In the genomic region with DNA sequence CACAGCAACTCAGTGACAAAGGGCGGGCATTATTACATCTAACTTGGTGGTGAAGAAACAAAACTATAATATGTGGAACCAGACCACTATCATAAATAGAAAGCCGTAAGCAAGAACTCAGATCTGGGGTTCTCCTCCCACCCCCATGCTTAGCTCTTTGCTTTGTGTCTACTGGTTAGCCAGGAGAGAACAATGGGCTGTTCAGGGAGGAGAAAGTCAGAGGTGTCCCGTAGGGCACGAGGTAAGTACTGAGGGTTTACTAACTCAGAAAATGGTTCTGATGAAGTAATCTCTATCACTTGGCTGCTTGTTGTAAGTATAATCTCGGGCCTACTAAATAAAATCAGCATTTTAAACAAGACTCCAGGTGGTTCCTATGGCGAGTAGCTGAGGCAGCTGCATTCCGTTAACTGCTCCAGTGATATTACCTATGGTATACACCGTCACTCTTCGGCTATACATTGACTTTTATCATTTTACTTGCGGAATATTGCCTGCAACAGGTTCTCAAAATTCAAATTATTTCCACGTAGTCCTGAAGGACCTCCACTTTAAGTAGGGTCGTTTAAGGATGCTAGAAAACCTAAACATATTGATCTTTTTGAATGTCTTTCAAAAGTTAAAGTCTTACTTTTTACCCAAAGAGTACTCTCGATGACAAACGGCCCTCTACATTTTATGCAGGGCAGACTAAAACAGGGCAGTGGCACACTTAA, we compare ENCODE assay signal across 8 mouse cellular contexts. TPM values are rescaled to one million over a fixed set of nuclear protein-coding genes. Genes with fewer than 3 reads are reported as not detected.
DNase-seq lines count a peak whose midpoint lies in the region; ATAC-seq lines count a peak whose summit lies in the region.

No protein-coding gene starts in this region.

- peaks cover 31% of the 10 kb centered on the region for H3K36me3 ChIP-seq in megakaryocyte, embryonic 14.5 days (replicated peaks; ENCODE audit: low read length)
- H3K36me3 ChIP-seq in limb, embryonic 11.5 days (ENCODE audit: control insufficient read depth, insufficient read depth, low read length), result no peaks in the 10 kb centered on the region
- H3K36me3 ChIP-seq in stomach, embryonic 15.5 days, result no peaks in the 10 kb centered on the region

- no peak for ATAC-seq in megakaryocyte, adult 5-6 weeks (ENCODE audit: poor library complexity, severe bottlenecking)
- no peak for ATAC-seq in limb, embryonic 11.5 days (ENCODE audit: insufficient number of reproducible peaks, low FRiP score, low TSS enrichment, low read depth)
- ATAC-seq in stomach, embryonic 15.5 days (ENCODE audit: insufficient read depth, low FRiP score, low read depth), result no peak

- H3K9me3 ChIP-seq in megakaryocyte, embryonic 14.5 days, result no peaks in the 10 kb centered on the region
- no peaks in the 10 kb centered on the region for H3K9me3 ChIP-seq in limb, embryonic 11.5 days (ENCODE audit: control insufficient read depth, low read length)
- no peaks in the 10 kb centered on the region for H3K9me3 ChIP-seq in stomach, embryonic 15.5 days

- 51% methylated on average over 14 of the region's 14 CpGs for WGBS in limb, embryonic 11.5 days
- 45% methylated on average over 14 of the region's 14 CpGs for WGBS in stomach, embryonic 15.5 days

- peak overlapping the region; percentile 10; the same call in 1 of the 2 replicates for H3K27ac ChIP-seq in limb, embryonic 11.5 days (replicated peaks; ENCODE audit: low read depth, low read length)
- peak overlapping the region; percentile 85 for H3K27ac ChIP-seq in stomach, embryonic 15.5 days

- peak overlapping the region; percentile 72 for H3K9ac ChIP-seq in limb, embryonic 11.5 days (ENCODE audit: low read length)
- H3K9ac ChIP-seq in stomach, embryonic 15.5 days, result peak overlapping the region; percentile 48; the same call in 1 of the 2 replicates

- peak overlapping the region; percentile 44 for H3K4me2 ChIP-seq in limb, embryonic 11.5 days (ENCODE audit: low read depth, severe bottlenecking)
- H3K4me2 ChIP-seq in stomach, embryonic 15.5 days, result peak overlapping the region; percentile 64

- H3K4me3 ChIP-seq in megakaryocyte, embryonic 14.5 days (replicated peaks), result peak overlapping the region; percentile 98
- peak overlapping the region; percentile 85 for H3K4me3 ChIP-seq in limb, embryonic 11.5 days (ENCODE audit: low read depth, low read length)
- H3K4me3 ChIP-seq in stomach, embryonic 15.5 days (replicated peaks), result peak overlapping the region; percentile 87

- peaks cover 23% of the 10 kb centered on the region for H3K4me1 ChIP-seq in megakaryocyte, embryonic 14.5 days
- peaks cover 10% of the 10 kb centered on the region; the same call in 1 of the 2 replicates for H3K4me1 ChIP-seq in limb, embryonic 11.5 days (ENCODE audit: control insufficient read depth, insufficient read depth, low read length)
- H3K4me1 ChIP-seq in stomach, embryonic 15.5 days, result no peaks in the 10 kb centered on the region; the same call in 1 of the 2 replicates

- H3K27me3 ChIP-seq in megakaryocyte, embryonic 14.5 days (replicated peaks), result no peaks in the 10 kb centered on the region
- H3K27me3 ChIP-seq in limb, embryonic 11.5 days (ENCODE audit: control insufficient read depth, insufficient read depth, low read length), result no peaks in the 10 kb centered on the region
- H3K27me3 ChIP-seq in stomach, embryonic 15.5 days (replicated peaks), result no peaks in the 10 kb centered on the region

- DNase-seq in cerebellum, adult 8-10 months, result peak; percentile 28
- no peak for DNase-seq in cerebellum, postnatal 25 days
- DNase-seq in limb, embryonic 11.5 days (ENCODE audit: low spot score), result peak; percentile 27
- no peak for DNase-seq in gastrocnemius, postnatal 36 days
- no peak for DNase-seq in layer of hippocampus, adult 9-10 months (ENCODE audit: low spot score)

- intact Hi-C loops in gastrocnemius, postnatal 36 days (cut with DNase I), result no loop called here

RNA-seq across cellular contexts. Expression of a gene that starts 0.9 kb away (rescaled TPM):
- polyA plus RNA-seq in megakaryocyte, embryonic 14.5 days (2012; ENCODE audit: insufficient read depth, low replicate concordance), result 185 and 391 TPM in 2 replicates
- total RNA-seq in megakaryocyte, adult 5-6 weeks (2015), result 591 and 690 TPM in 2 replicates
- 864 and 938 TPM in 2 replicates for total RNA-seq in megakaryocyte, adult 5-6 weeks (2017)
- polyA plus RNA-seq in limb, embryonic 11.5 days (2014; fragmentation: Nextera tagmentation; extraction: Ambion mirVana), result 616 and 639 TPM in 2 replicates
- polyA plus RNA-seq in stomach, embryonic 15.5 days (2015; fragmentation: Nextera tagmentation; extraction: Ambion mirVana), result 469 and 491 TPM in 2 replicates
- 100 to 1,000 TPM; 267 to 296 TPM for total RNA-seq in gastrocnemius, postnatal 36 days (2021)

RNA-seq across cellular contexts. Expression of a gene that starts 13.3 kb away (rescaled TPM):
- 20.5 and 23.0 TPM in 2 replicates for polyA plus RNA-seq in megakaryocyte, embryonic 14.5 days (2012; ENCODE audit: insufficient read depth, low replicate concordance)
- 51.2 and 52.0 TPM in 2 replicates for total RNA-seq in megakaryocyte, adult 5-6 weeks (2015)
- 25.0 and 27.9 TPM in 2 replicates for total RNA-seq in megakaryocyte, adult 5-6 weeks (2017)
- polyA plus RNA-seq in limb, embryonic 11.5 days (2014; fragmentation: Nextera tagmentation; extraction: Ambion mirVana), result 64.7 and 71.3 TPM in 2 replicates
- 60.2 and 64.0 TPM in 2 replicates for polyA plus RNA-seq in stomach, embryonic 15.5 days (2015; fragmentation: Nextera tagmentation; extraction: Ambion mirVana)
- 10 to 100 TPM; 25.8 to 30.9 TPM for total RNA-seq in gastrocnemius, postnatal 36 days (2021)

RNA-seq across cellular contexts. Expression of a gene that starts 48.4 kb away (rescaled TPM):
- 1.7 TPM in 1 of 2 replicates, not detected in the other for polyA plus RNA-seq in megakaryocyte, embryonic 14.5 days (2012; ENCODE audit: insufficient read depth, low replicate concordance)
- total RNA-seq in megakaryocyte, adult 5-6 weeks (2015), result 27.7 and 29.0 TPM in 2 replicates
- total RNA-seq in megakaryocyte, adult 5-6 weeks (2017), result 28.0 and 31.5 TPM in 2 replicates
- 4.1 and 4.7 TPM in 2 replicates for polyA plus RNA-seq in limb, embryonic 11.5 days (2014; fragmentation: Nextera tagmentation; extraction: Ambion mirVana)
- 13.5 and 17.5 TPM in 2 replicates for polyA plus RNA-seq in stomach, embryonic 15.5 days (2015; fragmentation: Nextera tagmentation; extraction: Ambion mirVana)
- total RNA-seq in gastrocnemius, postnatal 36 days (2021), result 1 to 10 TPM; 3.3 to 4.2 TPM

Comparison
In these comparisons a context has a peak if more than half of its experiments do, and no peak if none do; other contexts are left out.
1. DNase-seq: peak in cerebellum, adult 8-10 months (single experiment) and limb, embryonic 11.5 days (single experiment); none in cerebellum, postnatal 25 days (0 of 2), gastrocnemius, postnatal 36 days (0 of 2) and layer of hippocampus, adult 9-10 months (single experiment).
2. Peak in every context shown above with its lines, with median percentiles within 50 percentile points of each other: H3K4me3 ChIP-seq.